Mouse (Mus musculus) forebrain, embryonic 10.5 days (tissue): ENCODE results near the gene Kif17. TPM values are rescaled to one million over a fixed set of nuclear protein-coding genes. Genes with fewer than 3 reads are reported as not detected.

Experiments used
- DNase-seq: peaks from one replicate; pipeline ENCODE4 v3.0.0-alpha.2; 2017; ENCODE audit warnings: low spot score; ENCODE audit errors: extremely low spot score
- H3K27ac ChIP-seq: fragments of 300-500 bp; sonication (generic); 2 replicates; pipeline ENCODE4 v1.5.1; 2016; ENCODE audit warnings: mild to moderate bottlenecking
- H3K27me3 ChIP-seq: fragments of 300-500 bp; sonication (generic); 2 replicates; pipeline ENCODE4 v1.6.1; 2016; ENCODE audit warnings: mild to moderate bottlenecking; ENCODE audit not compliant: poor library complexity, severe bottlenecking
- H3K36me3 ChIP-seq: fragments of 300-500 bp; sonication (generic); replicated peaks from 2 replicates; pipeline ENCODE4 v1.6.1; 2016; ENCODE audit warnings: mild to moderate bottlenecking, moderate library complexity
- H3K4me1 ChIP-seq: fragments of 300-500 bp; sonication (generic); 2 replicates; pipeline ENCODE4 v1.6.1; 2016
- H3K4me3 ChIP-seq: fragments of 300-500 bp; sonication (generic); 2 replicates; pipeline ENCODE4 v1.5.1; 2016; ENCODE audit warnings: mild to moderate bottlenecking, moderate library complexity
- H3K9me3 ChIP-seq: fragments of 300-500 bp; sonication (generic); 2 replicates; pipeline ENCODE4 v1.6.1; 2016; ENCODE audit warnings: mild to moderate bottlenecking, moderate library complexity
- WGBS: fragments of 180-500 bp; shearing (Covaris S2); methylation state at CpG from one replicate; pipeline ENCODE4 v1.1.7; 2016; 5-methylcytosine and 5-hydroxymethylcytosine counted together
- polyA plus RNA-seq: library from polyadenylated mRNA; unstranded; fragments of >200 nt; fragmentation: Nextera tagmentation; extraction: Ambion mirVana; gene quantifications from 2 replicates; pipeline ENCODE4 v1.2.1, GENCODE M21; 2016

The Kif17 gene
- polyA plus RNA-seq, 1 experiment from 2014 or later, result 0.25 TPM

DNA sequence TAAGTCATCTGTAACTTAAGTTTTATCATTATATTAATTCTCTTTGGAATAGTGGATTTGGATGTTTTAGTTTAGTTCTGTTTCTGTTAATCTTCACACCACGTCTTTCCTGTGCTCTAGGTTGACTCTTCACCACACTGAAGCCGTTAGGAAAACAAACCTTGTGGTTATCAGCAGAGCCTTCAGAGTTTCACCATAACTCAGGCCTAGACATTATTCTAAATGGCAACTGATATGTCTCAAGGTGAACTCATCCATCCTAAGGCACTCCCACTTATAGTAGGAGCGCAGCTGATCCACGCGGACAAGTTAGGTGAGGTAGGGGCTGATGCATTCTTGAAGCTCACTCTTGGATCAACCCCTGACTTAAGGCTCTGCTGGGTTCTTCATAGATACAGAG lies 28.8 kb upstream of the Kif17 start:
- Histone ChIP-seq H3K27me3 (no peaks in the 10 kb centered on the region), H3K9me3 (no peaks in the 10 kb centered on the region), H3K36me3 (peaks cover 78% of the 10 kb centered on the region), H3K4me1 (peaks cover 25% of the 10 kb centered on the region), H3K4me3 (no peak overlapping the region), H3K27ac (no peak overlapping the region)
- no peak for DNase-seq
- 95% methylated on average over 5 of the region's 5 CpGs for WGBS

DNA sequence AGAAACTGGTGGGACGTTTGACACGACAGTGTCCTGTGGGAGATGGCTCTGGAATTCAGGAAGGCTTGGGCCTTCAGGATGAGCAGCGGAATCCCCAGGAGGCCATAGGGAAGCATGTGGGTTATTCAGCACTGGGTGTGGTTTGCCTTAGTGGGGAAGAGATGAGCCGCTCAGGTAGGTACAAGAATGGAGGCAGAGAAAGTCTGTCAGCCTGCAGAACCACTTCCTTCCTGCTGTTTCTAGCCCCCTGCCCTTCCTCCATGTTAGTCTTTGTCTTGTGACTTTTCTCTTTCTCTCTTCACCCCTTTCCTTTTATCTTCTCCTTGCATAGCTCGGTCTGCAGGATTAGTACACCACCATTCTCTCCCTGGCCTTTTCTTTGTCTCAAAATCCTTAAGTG lies 27.8 kb upstream of the Kif17 start:
- 90% methylated on average over 5 of the region's 5 CpGs for WGBS
- peaks cover 87% of the 10 kb centered on the region for H3K36me3 ChIP-seq
- H3K27me3 ChIP-seq, result no peaks in the 10 kb centered on the region
- H3K4me1 ChIP-seq, result peaks cover 25% of the 10 kb centered on the region
- DNase-seq, result no peak
- no peak overlapping the region for H3K27ac ChIP-seq
- no peak overlapping the region for H3K4me3 ChIP-seq
- no peaks in the 10 kb centered on the region for H3K9me3 ChIP-seq

DNA sequence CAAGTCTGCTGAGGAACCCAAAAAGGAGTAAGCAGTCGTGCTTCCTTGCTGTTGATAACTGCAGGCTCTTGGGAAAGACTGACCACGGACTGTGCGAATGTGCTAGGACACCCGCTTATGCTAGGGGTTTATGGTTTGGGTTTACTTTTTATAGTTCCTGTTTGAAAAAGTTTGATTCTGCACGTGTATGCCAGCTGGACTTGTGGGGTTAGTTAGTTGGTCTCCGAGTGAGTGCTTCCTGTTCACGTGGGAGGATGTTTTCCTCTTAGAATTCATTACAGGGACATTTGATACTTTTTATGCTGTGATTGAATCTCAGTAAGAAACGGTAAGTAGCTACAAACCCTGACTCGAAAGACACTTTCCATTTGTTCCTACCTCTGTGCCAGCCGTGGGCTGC lies 26.6 kb upstream of the Kif17 start:
- Histone ChIP-seq H3K36me3 (peaks cover 92% of the 10 kb centered on the region), H3K4me3 (no peak overlapping the region), H3K27ac (no peak overlapping the region), H3K4me1 (peaks cover 14% of the 10 kb centered on the region), H3K27me3 (no peaks in the 10 kb centered on the region), H3K9me3 (no peaks in the 10 kb centered on the region)
- WGBS, result 91% methylated on average over 10 of the region's 10 CpGs
- no peak for DNase-seq

DNA sequence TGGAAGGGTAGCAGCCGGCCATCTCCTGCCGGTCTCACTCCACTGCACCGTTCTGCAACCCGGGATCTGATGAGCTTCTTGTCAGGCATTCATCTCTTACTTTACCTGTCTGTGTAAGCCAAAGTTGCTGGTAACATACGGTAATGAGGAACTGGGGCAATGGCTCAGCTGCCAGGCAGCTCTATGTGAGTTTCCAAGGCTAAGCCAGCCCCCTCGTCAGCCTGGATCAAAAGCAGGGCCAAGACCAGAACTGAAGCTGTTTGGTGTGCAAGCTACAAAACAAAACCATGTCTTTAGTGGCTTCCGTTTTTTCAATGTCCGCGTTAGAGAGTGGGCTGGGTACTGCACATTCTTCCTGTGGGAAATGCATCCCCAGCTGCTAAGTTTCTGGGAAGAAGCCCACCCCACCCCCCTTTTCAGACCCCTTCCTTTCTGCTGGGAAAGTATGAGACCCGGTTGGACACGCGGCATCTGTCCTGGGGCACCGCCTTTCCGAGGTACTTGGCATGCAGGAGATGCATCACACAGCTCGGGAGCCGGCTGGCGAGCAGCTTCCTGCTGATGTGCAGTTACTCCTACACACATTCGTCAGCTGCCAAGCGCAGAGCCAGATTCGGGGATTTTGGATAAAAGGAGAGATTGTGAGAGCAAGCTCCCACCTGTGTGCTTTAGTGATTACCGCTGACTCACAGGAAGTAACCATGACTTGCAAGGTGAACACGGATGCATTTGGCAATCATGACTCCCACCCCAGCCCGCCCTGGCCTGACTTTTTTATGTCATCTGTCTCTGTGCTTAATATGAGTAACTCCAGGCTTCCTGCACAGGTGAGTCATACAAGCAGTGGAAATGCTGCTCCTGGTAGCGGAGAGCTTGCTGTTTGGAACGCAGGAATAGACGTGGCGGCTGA lies 3.2 kb upstream of the Kif17 start:
- 84% methylated on average over 27 of the region's 27 CpGs for WGBS
- H3K4me3 ChIP-seq, result no peak overlapping the region

DNA sequence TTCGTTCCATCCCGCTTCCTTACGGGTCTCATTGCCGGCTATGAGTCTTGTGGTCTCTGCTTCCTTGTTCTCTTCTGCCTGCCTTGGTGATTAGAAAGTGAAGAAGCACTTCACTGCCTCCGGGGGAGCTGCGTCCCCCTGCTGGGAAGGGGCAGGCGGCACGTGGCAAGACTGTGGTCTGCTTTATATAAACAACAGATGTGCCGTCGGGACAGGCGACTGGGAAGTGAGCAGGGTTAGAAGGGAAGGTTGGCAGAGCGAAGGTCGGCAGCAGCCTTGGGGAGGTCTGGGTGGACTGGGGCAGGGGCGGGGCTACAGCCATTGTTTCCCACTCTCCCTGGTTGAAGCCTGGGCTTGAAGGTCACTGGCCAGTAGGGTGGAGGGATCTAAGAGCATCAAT lies 1.6 kb downstream of the Kif17 start:
- Histone ChIP-seq H3K36me3 (peaks cover 13% of the 10 kb centered on the region), H3K4me3 (peak overlapping the region; percentile 68), H3K27me3 (peaks cover 100% of the 10 kb centered on the region), H3K9me3 (no peaks in the 10 kb centered on the region), H3K4me1 (peaks cover 40% of the 10 kb centered on the region), H3K27ac (peak overlapping the region; percentile 42; the same call in 1 of the 2 replicates)
- under 1% methylated on average over 14 of the region's 14 CpGs for WGBS
- peak; percentile 71 for DNase-seq

More for the DNA sequence above, 3.2 kb upstream of the Kif17 start:
- H3K36me3 ChIP-seq, result peaks cover 61% of the 10 kb centered on the region
- peaks cover 57% of the 10 kb centered on the region for H3K27me3 ChIP-seq
- DNase-seq, result no peak
- peaks cover 30% of the 10 kb centered on the region for H3K4me1 ChIP-seq
- no peak overlapping the region for H3K27ac ChIP-seq
- H3K9me3 ChIP-seq, result no peaks in the 10 kb centered on the region

DNA sequence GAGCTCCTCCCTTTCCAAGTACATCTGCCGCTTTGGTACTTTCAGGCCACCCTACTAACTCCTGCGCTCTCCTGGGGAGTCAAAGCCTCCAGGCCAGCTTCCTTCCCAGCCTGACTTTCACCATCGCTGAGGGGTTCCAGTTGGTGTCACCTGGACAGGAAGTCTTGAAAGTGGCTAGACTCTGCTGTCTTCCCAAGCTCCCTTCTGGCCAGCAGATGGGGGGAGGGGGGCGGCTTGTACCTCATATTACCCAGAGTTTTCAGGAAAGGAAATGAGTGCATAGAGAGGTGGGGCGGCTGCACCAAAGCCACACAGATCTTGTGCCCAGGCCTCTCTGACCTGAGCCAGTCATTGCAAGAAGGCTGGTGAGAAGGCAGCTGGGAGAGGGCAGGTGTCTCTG lies 2.0 kb downstream of the Kif17 start:
- 11% methylated on average over 5 of the region's 5 CpGs for WGBS
- Histone ChIP-seq H3K4me1 (peaks cover 40% of the 10 kb centered on the region), H3K27me3 (peaks cover 100% of the 10 kb centered on the region), H3K36me3 (peaks cover 9% of the 10 kb centered on the region), H3K27ac (peak overlapping the region; percentile 42; the same call in 1 of the 2 replicates), H3K4me3 (peak overlapping the region; percentile 68), H3K9me3 (no peaks in the 10 kb centered on the region)
- DNase-seq, result no peak

DNA sequence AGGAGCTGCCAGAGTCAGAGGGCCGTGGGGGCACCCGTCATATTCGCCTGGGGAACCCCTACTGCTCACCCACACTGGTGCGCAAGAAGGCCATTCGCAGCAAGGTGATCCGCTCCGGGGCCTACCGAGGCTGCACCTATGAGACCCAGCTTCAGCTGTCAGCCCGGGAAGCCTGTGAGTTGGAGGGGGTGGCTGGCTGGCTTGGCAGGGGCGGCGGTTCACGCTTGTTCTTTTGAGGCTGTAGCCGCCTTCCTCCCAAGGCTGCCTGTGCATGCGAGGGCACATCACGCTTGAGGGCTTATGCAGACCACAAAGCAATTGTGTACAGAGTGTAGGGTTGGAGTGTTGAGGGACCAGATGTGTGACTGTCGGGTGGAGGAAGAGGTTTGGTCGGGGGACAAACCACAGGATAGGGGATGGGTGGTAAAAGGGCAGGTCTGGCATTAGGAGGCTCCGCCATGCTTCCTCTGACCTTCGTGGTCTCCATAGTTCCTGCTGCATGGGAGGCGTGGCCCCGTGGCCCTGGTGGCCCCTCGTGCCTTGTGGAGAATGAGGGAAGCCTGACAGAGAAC lies 7.0 kb downstream of the Kif17 start:
- H3K27ac ChIP-seq, result no peak overlapping the region
- no peaks in the 10 kb centered on the region for H3K36me3 ChIP-seq
- H3K4me1 ChIP-seq, result peaks cover 22% of the 10 kb centered on the region
- H3K27me3 ChIP-seq, result peaks cover 95% of the 10 kb centered on the region
- no peaks in the 10 kb centered on the region for H3K9me3 ChIP-seq
- no peak overlapping the region for H3K4me3 ChIP-seq
- WGBS, result 85% methylated on average over 22 of the region's 22 CpGs
- no peak for DNase-seq

DNA sequence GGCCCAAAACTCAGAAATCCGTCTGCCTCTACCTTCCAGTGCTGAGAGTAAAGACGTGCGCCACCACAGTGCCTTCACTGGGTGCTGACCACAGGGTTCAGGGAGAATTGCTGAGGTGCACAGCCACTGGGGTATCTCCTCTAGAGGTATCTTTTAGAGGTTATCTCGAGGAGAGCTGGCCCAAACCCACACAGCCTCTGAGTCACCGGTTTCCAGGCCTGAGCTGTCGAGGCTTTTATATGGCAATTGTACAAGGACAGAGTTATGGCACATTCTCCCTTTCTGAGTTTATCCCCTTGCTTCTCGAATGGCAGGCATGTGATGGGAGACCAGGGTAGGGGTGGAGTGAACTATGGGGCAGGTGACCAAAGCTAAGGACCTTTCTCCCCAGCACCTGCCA lies 8.4 kb downstream of the Kif17 start:
- 87% methylated on average over 7 of the region's 7 CpGs for WGBS
- Histone ChIP-seq H3K27me3 (peaks cover 95% of the 10 kb centered on the region), H3K27ac (no peak overlapping the region), H3K4me1 (peaks cover 24% of the 10 kb centered on the region), H3K36me3 (no peaks in the 10 kb centered on the region), H3K4me3 (no peak overlapping the region), H3K9me3 (no peaks in the 10 kb centered on the region)
- no peak for DNase-seq

DNA sequence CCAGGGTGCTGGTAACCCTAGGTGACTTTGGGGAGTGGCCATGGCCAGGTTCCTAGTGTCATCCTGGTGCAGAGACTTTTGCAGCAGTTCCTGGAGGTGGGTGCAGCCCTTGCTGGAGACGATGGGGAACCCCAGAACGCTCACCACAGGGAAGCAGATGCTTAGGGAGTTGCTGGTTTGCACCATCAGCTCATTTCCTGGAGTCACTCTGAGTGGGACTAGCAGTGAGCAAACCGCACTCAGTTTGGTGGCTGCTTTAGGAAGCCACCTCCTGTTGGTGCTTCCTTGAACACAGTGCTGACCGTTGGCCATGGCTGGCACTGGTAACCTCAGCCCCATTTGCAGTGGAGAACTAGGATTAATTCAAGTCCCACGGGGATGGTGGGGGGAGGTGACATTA lies 9.2 kb downstream of the Kif17 start:
- H3K9me3 ChIP-seq, result no peaks in the 10 kb centered on the region
- no peak for DNase-seq
- H3K4me3 ChIP-seq, result no peak overlapping the region
- no peaks in the 10 kb centered on the region for H3K36me3 ChIP-seq
- peaks cover 24% of the 10 kb centered on the region for H3K4me1 ChIP-seq
- 86% methylated on average over 5 of the region's 5 CpGs for WGBS
- peaks cover 95% of the 10 kb centered on the region for H3K27me3 ChIP-seq
- no peak overlapping the region for H3K27ac ChIP-seq

DNA sequence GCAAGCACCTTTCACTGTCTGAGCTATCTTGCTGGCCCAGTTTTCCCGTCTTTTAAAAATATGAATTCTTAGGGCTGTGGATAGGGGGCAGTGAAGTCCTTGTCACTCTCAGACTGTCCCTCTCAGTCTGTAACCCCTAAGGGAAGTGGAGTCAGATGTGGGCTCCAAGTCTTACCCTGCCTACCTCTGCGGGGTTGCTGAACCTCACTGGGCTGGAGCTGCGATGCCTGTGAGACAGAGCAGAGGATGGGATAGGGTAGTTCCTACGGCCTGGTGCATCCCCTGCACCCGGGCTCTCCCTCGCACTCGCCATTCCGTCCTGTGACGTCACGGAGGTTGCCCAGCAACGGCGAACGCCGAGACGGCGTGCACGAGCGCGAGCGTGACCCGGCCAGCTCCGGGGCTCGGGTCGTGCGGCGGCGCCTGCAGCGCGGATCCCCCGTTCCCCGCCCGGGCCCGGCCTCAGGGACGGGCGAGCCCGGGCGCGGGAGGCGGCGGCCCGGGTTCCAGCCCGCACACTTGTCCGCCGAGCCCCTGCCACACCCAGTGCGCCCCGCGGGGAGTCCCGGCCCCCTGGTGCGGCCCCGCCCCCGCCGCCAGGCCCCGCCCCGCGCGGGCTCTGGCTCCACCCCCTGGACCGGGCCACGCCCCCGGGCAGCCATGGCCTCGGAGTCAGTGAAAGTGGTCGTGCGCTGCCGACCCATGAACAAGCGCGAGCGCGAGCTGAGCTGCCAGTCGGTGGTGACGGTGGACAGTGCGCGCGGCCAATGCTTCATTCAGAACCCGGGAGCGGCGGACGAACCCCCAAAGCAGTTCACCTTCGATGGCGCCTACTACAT lies 11.8 kb downstream of the Kif17 start:
- Histone ChIP-seq H3K27me3 (peaks cover 79% of the 10 kb centered on the region), H3K4me3 (peak overlapping the region; percentile 76), H3K27ac (peak overlapping the region; percentile 36), H3K4me1 (peaks cover 24% of the 10 kb centered on the region), H3K9me3 (no peaks in the 10 kb centered on the region), H3K36me3 (no peaks in the 10 kb centered on the region)
- peak; percentile 90 for DNase-seq
- WGBS, result under 1% methylated on average over 78 of the region's 78 CpGs

DNA sequence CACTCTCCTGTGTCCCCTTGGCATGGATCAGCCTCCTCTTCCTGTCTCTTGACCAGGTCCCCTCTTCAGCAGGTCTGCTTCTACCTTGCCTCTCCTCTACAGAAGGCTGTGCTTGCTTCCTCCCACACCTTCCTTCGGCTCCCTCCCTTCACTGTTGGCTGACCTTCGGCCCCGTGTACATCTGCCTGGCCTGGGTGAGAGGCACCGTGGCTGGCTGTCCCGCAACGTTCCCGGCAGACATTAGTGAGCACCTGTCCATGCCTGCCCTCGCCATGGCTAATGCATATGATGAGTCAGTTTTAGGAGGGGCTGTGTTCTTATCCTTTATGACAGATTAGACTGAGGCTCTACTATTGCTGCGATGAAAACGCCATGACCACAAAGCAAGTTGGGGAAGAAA lies 17.6 kb downstream of the Kif17 start:
- Histone ChIP-seq H3K27ac (no peak overlapping the region), H3K4me3 (no peak overlapping the region), H3K36me3 (no peaks in the 10 kb centered on the region), H3K27me3 (peaks cover 26% of the 10 kb centered on the region), H3K9me3 (no peaks in the 10 kb centered on the region), H3K4me1 (peaks cover 6% of the 10 kb centered on the region)
- WGBS, result 91% methylated on average over 10 of the region's 10 CpGs
- no peak for DNase-seq

DNA sequence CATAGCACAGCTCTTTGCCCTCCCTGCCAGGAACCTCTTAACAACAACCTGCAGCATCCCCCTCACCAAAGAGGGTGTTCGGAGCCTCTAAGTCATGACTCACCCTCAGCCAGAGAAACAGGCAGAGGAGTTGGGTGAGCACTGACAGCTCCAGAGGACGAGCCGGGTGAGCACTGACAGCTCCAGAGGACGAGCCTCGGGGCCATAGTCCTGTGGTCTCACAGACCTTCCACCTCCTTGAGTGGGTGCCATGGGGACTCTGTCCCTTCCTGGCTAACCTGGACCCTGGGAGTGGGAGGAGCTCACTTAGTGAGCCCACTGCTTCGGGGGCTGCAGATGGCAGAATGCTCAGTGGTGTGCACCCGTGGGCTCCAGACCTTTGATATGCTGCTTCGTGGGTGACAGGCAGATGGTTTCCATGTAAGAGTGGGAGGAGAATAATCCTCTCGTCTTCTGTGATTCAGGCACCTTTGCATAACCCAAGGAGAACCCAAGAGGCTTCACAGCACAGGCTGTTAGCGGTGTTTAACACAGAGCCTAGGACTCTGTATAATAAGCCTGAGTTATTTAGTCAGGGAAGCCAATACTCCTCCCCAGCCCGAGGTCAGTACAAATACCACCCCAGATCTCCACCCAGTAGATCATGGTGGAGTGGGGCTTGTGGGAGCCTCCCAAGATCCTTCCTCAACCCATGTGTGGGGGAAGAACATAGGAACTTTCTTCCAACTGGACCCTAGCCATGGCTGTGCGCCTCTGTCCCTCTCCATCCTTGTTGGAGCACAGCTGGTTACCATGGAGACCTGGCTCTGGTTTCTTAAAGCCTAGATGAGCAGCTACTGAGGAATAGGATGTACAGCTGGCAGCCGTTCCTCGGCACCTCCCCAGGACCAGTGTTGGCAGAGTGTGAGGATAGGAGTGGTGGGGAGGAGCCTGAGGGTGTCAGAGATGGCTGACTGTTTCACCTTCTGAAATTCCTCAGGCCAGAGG lies 22.1 kb downstream of the Kif17 start:
- WGBS, result 81% methylated on average over 14 of the region's 14 CpGs
- Histone ChIP-seq H3K9me3 (no peaks in the 10 kb centered on the region), H3K4me3 (no peak overlapping the region), H3K27me3 (no peaks in the 10 kb centered on the region; the same call in 1 of the 2 replicates), H3K4me1 (peaks cover 3% of the 10 kb centered on the region), H3K36me3 (no peaks in the 10 kb centered on the region), H3K27ac (no peak overlapping the region)
- no peak for DNase-seq
